Mouse (Mus musculus) gastrocnemius, postnatal 4 days (tissue): ENCODE results near the gene Prkaa2. TPM values are rescaled to one million over a fixed set of nuclear protein-coding genes. Genes with fewer than 3 reads are reported as not detected.

Experiments used
- DNase-seq, 2 experiments: peaks; one replicate each; pipeline ENCODE4 v3.0.0; 2021 to 2022; ENCODE audit warnings: low spot score in 2 of 2, mixed read lengths in 2 of 2
- total RNA-seq, 2 experiments: library from RNA; stranded (reverse); gene quantifications; 2 replicates each; pipeline ENCODE4 v1.2.3; 2021

The Prkaa2 gene
- total RNA-seq, 2 experiments from 2014 or later: 44.4 to 46.8 TPM

DNA sequence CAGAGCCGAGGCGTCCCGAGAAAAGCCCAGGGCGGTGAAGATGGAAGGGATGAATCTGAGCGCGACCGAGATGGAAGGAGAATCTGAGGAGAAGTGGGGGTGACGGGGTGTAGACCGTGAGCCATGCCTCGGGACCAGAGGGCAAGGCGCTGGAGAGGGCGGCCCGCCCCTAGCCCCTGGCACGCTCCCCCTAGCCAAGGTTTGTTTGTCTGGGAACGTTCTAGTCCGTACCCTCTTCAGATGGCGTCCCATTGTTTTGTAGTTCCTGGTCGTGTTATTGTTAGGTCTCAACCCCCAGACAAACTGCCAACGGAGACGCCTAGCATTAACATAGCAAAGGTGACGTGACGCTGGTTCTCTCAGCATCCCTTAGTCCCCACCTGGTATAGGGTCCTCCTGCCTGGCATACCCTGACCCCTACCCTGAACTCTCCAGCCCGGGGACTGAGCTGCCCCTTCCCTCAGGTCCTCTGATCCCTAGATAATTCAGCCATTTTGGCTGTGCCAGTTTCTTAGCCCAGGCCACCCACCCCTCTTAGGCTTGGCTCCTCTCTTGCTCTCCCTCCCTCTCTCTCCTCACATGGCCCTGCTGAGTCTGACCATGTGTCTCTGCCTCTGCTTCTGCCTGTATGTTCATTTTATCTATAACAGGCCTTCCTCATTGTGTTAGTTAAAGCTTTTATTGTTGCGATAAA, 447 bp upstream of the Prkaa2 start:
- no peak for DNase-seq

- DNase-seq: no peak
Measured at GRCm38 (mm10) chr4:105108641-105109198, 970 bp downstream of the Prkaa2 start.

GRCm38 (mm10) chr4:105107943-105108640, 1.6 kb downstream of the Prkaa2 start:
- no peak for DNase-seq

DNA sequence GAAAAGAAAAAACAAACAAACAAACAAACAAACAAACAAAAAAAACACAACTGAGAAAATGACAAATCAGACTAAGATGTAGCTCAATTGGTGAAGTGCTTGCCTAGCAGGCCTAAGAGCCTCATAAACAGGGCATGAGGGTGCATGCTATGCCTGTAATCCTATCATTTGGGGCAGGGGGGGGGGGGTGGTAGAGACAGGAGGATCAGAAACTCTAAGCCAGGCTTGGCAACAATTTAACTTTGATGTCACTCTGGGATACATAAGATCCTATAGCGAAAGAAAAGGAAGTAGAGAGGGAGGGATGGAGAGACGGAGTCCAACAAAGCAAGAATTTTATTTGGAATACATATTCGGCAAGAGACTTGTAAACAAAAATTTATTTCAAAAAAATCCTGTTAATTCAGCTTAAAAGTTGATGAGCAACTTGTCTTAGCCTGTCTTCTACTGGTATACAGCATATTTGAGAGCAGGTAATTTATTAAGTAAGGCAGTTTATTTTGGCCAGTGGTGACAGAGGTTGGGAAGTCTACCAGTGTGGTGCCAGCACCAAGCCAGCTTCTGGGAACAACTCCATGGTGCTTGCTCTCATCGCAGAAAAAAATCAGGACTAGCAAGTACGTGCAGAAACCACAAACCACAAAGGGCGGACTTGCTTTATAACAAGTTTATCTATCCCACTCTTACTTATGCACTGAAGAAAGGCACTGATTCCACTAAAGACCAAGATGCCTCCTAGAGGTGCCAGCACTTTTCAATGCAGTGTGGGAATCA, 5.4 kb downstream of the Prkaa2 start:
- DNase-seq: no peak

DNA sequence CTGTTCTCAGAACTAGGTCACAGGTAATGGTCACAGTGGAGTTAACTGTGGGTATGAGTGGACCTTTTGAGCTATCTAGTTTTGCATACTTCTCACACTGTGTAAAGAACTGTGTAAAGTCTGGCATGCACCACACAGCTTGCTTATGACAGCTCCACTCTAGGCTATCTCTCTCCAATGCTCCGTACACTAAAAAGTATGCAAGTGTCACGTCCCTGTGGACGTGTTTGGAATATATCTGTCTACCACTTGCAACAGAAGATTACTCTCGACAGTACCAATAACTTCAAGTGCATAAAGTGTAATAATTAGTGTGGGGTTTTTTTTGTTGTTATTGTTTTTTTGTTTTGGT, 8.4 kb downstream of the Prkaa2 start:
- DNase-seq: no peak

DNA sequence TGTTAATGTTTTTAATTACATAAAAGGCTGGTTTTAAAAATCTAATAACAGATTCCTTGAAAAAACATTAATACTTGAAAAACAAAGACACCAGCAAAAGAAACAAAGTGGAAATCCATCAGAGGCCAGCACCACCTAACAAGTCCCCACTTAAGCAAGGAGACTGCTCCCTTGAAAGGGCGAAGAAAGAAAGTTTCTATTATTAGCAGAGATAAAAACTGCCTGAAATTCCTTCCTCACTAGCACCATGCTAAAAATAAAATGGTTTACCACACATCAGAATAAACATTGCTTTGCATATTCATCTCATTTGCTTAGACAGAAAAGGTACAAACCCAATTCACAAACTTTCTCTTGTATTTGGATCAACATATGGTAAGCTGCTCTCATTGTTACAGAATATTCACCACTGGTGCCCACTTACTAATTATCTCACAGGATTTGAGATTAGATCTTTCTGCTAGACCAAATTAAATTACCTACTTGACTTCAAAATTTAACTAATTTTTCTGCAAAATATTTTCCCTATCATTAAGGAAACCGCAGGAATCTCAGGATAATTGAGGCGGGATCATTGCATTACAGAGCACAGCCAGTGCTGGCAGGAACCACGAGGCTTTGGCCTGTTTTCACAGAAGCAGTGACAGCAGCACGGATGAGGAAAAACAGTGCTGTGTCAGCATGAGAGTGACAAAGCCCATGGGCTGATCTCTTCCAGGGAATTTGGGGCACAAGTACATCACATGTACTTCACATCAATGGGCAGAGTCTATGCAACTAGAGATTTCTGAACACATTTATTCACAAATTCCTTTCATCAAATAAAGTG, 9.0 kb downstream of the Prkaa2 start:
- DNase-seq: no peak

DNA sequence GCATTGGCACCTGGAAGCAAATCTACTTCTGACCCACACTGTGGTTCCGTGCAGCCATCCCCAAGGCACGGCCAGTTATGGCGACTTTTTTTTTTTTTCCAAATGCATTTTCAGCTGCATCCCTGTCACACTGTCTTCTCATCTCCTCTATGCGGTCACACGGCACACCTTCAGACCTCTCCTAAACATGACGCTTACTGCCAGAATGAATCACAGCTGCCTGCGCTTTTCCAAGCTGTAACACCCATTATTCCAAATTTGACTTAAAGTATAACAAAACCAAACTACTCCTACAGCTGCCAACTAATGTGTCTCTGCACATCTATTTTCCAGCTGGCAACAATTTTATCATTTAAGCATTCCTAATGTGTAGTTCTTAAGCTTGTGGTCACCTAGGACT, 11.0 kb downstream of the Prkaa2 start:
- DNase-seq: no peak

GRCm38 (mm10) chr4:105098158-105098557, 11.5 kb downstream of the Prkaa2 start:
- no peak for DNase-seq

GRCm38 (mm10) chr4:105095316-105095715, 14.4 kb downstream of the Prkaa2 start:
- no peak for DNase-seq

DNA sequence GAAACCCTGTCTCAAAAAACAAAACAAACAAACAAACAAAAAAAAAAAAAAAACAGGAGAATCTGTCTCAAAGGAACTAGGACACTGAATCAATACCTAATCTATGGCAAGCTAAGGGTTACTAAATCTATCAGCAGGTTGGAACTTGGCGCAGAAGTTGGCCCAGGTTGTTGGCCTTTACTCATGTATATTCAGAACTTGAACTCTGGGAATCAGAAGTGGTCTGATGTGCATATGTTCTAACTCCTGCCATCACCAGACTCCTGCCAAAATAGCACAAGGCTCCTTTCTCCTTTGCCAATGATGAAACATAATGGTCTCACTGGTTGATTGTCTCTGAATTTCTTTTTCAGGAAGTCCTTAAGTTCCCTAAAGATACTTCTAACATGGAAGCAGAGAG, 15.7 kb downstream of the Prkaa2 start:
- DNase-seq: no peak

GRCm38 (mm10) chr4:105090417-105090816, 19.3 kb downstream of the Prkaa2 start:
- DNase-seq: no peak

- no peak for DNase-seq
Measured at GRCm38 (mm10) chr4:105089386-105089785, 20.3 kb downstream of the Prkaa2 start.

GRCm38 (mm10) chr4:105088671-105089070, 21.0 kb downstream of the Prkaa2 start:
- DNase-seq: no peak

DNA sequence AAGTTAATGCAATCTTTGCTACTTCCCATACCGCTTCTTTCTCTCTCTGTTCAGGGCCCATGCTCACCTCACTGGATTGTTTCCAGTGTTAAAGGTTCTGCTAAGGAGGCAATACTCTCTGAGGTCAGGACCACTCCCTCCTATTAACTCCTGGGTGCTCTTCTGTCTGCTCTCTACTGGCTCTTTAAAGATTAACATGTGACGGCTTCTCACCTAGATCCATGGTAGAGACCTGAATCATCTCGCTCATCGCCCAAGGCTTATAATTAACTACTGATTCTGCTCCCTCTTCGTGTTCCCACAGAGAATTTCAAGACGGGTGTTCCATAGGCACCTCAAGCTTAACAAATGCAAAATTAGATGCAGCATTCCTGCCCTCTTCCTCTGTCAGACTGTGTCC, 33.5 kb downstream of the Prkaa2 start:
- no peak for DNase-seq

GRCm38 (mm10) chr4:105071761-105072427, 37.8 kb downstream of the Prkaa2 start:
- no peak for DNase-seq

- DNase-seq: peak; percentile 20 to 50
Measured at GRCm38 (mm10) chr4:105070982-105071381, 38.7 kb downstream of the Prkaa2 start.

- no peak for DNase-seq
Measured at GRCm38 (mm10) chr4:105051291-105051690, 58.4 kb downstream of the Prkaa2 start.

DNA sequence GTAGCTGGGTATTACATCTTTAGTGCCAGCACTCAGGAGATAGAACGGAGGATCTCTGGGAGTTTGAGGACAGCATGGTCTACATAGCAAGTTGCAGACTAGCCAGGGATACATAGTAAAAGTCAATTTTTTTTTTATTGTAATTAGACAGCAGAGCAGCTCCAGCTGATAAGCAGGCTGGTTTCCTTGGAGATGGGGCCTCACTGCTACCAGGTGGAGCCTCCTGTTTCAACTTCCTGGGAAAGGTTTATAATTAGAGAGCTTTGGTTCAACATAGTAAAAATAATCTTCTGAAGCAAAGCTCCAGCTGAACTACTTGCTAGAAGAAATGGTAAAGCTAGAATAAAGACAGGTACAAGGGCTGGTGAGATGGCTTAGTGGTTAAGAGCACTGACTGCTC, 59.6 kb downstream of the Prkaa2 start:
- no peak for DNase-seq

GRCm38 (mm10) chr4:105034259-105034658, 75.4 kb downstream of the Prkaa2 start:
- DNase-seq: no peak

DNA sequence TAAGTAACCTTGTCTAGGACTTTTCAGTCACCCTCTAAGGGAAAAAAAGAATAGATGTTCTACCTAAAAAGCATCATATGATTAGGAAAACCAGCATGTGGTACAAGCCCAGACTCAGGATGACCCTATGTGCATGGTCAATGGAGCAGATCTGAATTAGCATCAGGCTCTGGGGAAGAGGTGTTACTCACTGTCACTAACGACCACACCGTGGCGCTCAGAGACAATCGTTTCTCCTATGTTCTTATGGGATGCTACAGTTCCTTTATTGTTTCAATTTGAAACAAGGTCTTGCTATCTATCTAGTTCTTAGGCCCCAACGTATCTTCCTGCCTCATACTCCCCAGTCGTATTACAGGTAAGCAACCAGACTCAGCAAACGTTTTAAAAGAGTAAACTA, 76.5 kb downstream of the Prkaa2 start:
- DNase-seq: no peak
